Mouse (Mus musculus) lung, postnatal 0 days (tissue): Measurements from ENCODE around the gene Ttbk1. TPM values are rescaled to one million over a fixed set of nuclear protein-coding genes. Genes with fewer than 3 reads are reported as not detected.
"Not testable (repeated sequence)": the region's sequence is repeated elsewhere in the genome, so short reads cannot be mapped to it uniquely, and the experiment has no call there.

Experiments used
- ATAC-seq: fragments of 200-750 bp; cut with Nextera tagmentation; 2 replicates; pipeline ENCODE4 v1.8.0; 2017; ENCODE audit warnings: moderate library complexity
- DNase-seq: peaks from one replicate; pipeline ENCODE4 v3.0.0-alpha.2; 2016; ENCODE audit warnings: low spot score
- H3K27ac ChIP-seq: fragments of 300-500 bp; sonication (generic); 2 replicates; pipeline ENCODE4 v1.5.1; 2014; ENCODE audit warnings: antibody characterized with exemption, mild to moderate bottlenecking, low read length, mixed read lengths
- H3K27me3 ChIP-seq: fragments of 300-500 bp; sonication (generic); replicated peaks from 2 replicates; pipeline ENCODE4 v1.6.1; 2014; ENCODE audit warnings: low read length, mixed read lengths; ENCODE audit not compliant: insufficient read depth
- H3K36me3 ChIP-seq: fragments of 300-500 bp; sonication (generic); 2 replicates; pipeline ENCODE4 v1.6.1; 2014; ENCODE audit warnings: low read length, mixed read lengths; ENCODE audit not compliant: insufficient read depth
- H3K4me1 ChIP-seq: fragments of 300-500 bp; sonication (generic); 2 replicates; pipeline ENCODE4 v1.6.1; 2014; ENCODE audit warnings: antibody characterized with exemption, low read depth, low read length, mixed read lengths; ENCODE audit not compliant: insufficient read depth
- H3K4me2 ChIP-seq: fragments of 300-500 bp; sonication (generic); replicated peaks from 2 replicates; pipeline ENCODE4 v1.6.1; 2014; ENCODE audit warnings: low read depth, mild to moderate bottlenecking, low read length, moderate library complexity, mixed read lengths
- H3K4me3 ChIP-seq: fragments of 300-500 bp; sonication (generic); 2 replicates; pipeline ENCODE4 v1.5.1; 2014; ENCODE audit warnings: low read depth, low read length
- H3K9ac ChIP-seq: fragments of 300-500 bp; sonication (generic); replicated peaks from 2 replicates; pipeline ENCODE4 v1.6.1; 2014; ENCODE audit warnings: low read depth, mild to moderate bottlenecking
- H3K9me3 ChIP-seq: fragments of 300-500 bp; sonication (generic); 2 replicates; pipeline ENCODE4 v1.6.1; 2016; ENCODE audit warnings: low read length, mixed read lengths
- CTCF ChIP-seq: IDR thresholded peaks from 2 replicates; pipeline ENCODE4 v1.5.1; 2016; ENCODE audit warnings: antibody characterized with exemption, mild to moderate bottlenecking
- EP300 ChIP-seq: IDR thresholded peaks from 2 replicates; pipeline ENCODE4 v1.6.1; 2016; ENCODE audit warnings: antibody characterized with exemption, mild to moderate bottlenecking, control low read depth
- WGBS: fragments of 180-500 bp; shearing (Covaris S2); extraction: QIAGEN DNeasy Blood & Tissue Kit; methylation state at CpG from one replicate; pipeline ENCODE4 v1.1.7; 2014; 5-methylcytosine and 5-hydroxymethylcytosine counted together
- polyA plus RNA-seq: library from polyadenylated mRNA; unstranded; fragments of >200 nt; fragmentation: Nextera tagmentation; extraction: Ambion mirVana; gene quantifications from 2 replicates; pipeline ENCODE4 v1.2.1, GENCODE M21; 2015

The Ttbk1 gene
- polyA plus RNA-seq, 1 experiment from 2014 or later, result 0.04 TPM

DNA sequence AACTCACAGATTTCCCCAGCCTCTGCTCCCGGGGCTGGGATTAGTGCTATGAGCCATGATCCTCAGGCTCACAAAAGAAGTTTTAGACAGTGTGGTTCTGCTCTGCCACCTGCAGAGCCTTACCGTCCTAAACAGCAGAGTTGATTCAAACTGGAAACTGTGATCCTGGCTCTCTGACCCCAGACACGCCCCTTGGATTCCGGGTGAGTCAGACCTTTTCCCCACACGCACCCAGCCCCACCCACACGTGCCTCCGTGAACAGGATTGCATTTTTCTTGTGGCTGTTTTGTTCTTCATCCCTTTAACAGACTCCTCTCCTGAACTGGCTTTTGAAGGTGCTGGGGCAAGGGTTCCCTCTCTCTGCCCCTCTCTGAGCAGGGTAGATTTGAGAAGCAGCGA lies 10.5 kb upstream of the Ttbk1 start:
- TF ChIP-seq EP300 (no peak), CTCF (no peak)
- no peaks in the 10 kb centered on the region for H3K4me1 ChIP-seq
- ATAC-seq (no peak), DNase-seq (peak; percentile 34)
- no peak overlapping the region for H3K27ac ChIP-seq
- H3K9ac ChIP-seq, result no peak overlapping the region
- H3K36me3 ChIP-seq, result no peaks in the 10 kb centered on the region
- no peaks in the 10 kb centered on the region for H3K27me3 ChIP-seq
- no peaks in the 10 kb centered on the region for H3K9me3 ChIP-seq
- WGBS, result 58% methylated on average over 8 of the region's 8 CpGs
- no peak overlapping the region for H3K4me3 ChIP-seq
- H3K4me2 ChIP-seq, result no peak overlapping the region

DNA sequence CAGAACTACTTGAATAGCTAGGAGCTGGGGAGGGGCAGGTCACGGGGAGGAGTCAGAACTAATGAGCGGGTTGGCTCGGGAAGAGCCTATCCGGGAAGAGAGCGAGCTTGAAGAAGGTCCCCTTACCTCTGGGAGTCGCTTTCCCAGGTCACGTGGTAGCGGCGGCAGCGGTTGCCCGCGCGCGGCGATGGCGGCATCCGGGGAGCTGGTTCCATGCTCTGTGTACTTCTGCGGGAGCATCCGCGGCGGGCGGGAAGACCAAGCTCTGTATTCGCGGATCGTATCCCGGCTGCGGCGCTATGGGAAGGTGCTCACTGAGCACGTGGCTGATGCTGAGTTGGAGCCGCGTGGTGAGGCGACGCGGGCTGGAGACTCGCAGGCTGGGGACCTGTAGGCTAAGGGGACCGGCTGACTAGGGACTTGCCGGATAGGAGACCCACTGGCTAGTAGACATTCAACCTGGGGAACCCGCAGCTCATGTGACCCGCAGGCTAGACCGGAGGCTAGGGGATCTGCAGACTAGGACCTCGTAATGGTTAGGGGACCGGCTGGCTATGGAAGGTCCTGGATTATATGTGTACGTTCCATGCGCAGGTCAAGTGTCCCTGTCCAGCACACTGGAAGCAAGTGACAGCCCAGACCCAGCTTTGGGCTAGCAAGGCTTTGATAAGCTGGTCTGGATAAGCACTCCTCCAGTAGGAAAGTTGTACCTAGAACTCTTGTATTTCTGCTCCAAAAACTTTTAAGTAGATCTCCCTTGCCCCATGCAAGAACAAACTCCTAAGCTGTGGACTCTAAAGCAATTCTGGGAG lies 9.4 kb upstream of the Ttbk1 start, which contains the start of gene Dnph1:
Dnph1 (plus strand) TSS at position 89 of the 812 bp plus-strand sequence.
- Histone ChIP-seq H3K27me3 (no peaks in the 10 kb centered on the region), H3K9me3 (no peaks in the 10 kb centered on the region), H3K36me3 (no peaks in the 10 kb centered on the region), H3K4me2 (peak within 1 kb of the TSS; percentile 68), H3K27ac (no peak within 1 kb of the TSS), H3K9ac (no peak within 1 kb of the TSS), H3K4me3 (peak within 1 kb of the TSS; percentile 29), H3K4me1 (no peaks in the 10 kb centered on the region)
- DNase-seq (peak; percentile 91), ATAC-seq (peak; percentile 97)
- TF ChIP-seq CTCF, result no peak
- TF ChIP-seq EP300, result no peak
- WGBS, result under 1% methylated on average over 44 of the region's 44 CpGs

DNA sequence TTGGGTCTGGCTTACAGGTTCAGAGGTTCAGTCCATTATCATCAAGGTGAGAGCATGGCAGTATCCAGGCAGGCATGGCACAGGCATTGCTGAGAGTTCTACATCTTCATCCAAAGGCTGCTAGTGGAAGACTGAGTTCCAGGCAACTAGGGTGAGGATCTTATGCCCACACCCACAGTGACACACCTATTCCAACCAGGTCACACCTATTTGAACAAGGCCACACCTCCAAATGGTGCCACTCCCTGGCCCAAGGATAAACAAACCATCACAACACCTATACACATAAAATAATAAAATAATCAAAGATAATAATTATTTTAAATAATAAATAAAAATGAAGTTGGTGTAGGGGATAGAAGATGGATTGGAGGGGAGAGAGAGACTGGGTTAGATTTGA lies 8.6 kb upstream of the Ttbk1 start:
- DNase-seq, result not testable (repeated sequence)

DNA sequence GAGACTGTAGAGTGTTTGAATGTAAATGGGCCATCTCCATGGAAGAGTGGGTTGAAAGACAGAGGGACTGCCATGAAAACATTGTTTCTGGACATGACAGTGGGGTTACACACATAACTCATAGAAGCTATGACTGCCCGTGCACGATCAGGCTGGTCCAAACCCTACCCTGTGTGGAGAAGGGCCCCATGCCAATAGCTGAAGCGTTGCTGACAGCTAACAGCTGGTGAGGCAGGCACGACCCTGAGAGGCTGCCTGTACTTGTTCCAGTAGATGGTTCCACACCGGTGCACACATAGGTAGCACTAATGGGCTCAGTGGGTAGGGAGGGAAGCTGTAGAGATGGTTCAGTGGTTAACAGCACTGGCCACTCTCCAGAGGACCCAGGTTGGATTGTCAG lies 8.0 kb upstream of the Ttbk1 start:
- H3K9ac ChIP-seq, result no peak overlapping the region
- H3K27me3 ChIP-seq, result no peaks in the 10 kb centered on the region
- no peak overlapping the region for H3K4me2 ChIP-seq
- H3K27ac ChIP-seq, result no peak overlapping the region
- 59% methylated on average over 5 of the region's 5 CpGs for WGBS
- H3K4me1 ChIP-seq, result no peaks in the 10 kb centered on the region
- H3K36me3 ChIP-seq, result no peaks in the 10 kb centered on the region
- ATAC-seq (no peak), DNase-seq (no peak)
- no peaks in the 10 kb centered on the region for H3K9me3 ChIP-seq
- H3K4me3 ChIP-seq, result no peak overlapping the region
- no peak for TF ChIP-seq CTCF
- no peak for TF ChIP-seq EP300

More for the DNA sequence above, 8.6 kb upstream of the Ttbk1 start:
- not testable (repeated sequence) for H3K9me3 ChIP-seq, H3K9ac ChIP-seq, H3K27me3 ChIP-seq, H3K4me1 ChIP-seq, H3K4me2 ChIP-seq, H3K36me3 ChIP-seq, ATAC-seq, H3K4me3 ChIP-seq, H3K27ac ChIP-seq

DNA sequence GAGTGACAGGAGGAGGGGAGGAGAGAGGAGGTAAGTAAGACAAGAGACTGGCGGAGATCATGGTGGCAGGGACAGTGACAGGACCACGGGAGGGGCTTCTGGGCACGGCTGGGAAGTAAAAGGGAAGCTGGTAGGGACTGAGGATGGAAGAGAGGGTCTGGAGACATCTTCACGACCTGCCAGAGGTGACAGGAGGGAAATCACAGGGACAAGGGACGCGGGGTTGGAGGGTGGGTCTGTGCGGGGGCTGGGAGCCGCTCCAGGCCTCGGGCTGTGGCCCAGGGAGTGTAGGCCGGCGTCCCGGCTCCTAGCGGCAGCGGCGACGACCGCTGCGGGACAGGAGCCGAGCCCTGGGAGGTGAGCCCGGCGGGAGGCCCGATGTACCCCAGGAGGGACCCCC lies 480 bp downstream of the Ttbk1 start:
- Histone ChIP-seq H3K9ac (no peak overlapping the region), H3K4me1 (no peaks in the 10 kb centered on the region; the same call in 1 of the 2 replicates), H3K9me3 (no peaks in the 10 kb centered on the region), H3K4me3 (peak overlapping the region; percentile 28), H3K27ac (no peak overlapping the region), H3K36me3 (no peaks in the 10 kb centered on the region), H3K4me2 (peak overlapping the region; percentile 54), H3K27me3 (peaks cover 39% of the 10 kb centered on the region)
- DNase-seq (no peak), ATAC-seq (no peak)
- WGBS, result 17% methylated on average over 7 of the region's 22 CpGs
- no peak for TF ChIP-seq CTCF
- TF ChIP-seq EP300, result no peak

DNA sequence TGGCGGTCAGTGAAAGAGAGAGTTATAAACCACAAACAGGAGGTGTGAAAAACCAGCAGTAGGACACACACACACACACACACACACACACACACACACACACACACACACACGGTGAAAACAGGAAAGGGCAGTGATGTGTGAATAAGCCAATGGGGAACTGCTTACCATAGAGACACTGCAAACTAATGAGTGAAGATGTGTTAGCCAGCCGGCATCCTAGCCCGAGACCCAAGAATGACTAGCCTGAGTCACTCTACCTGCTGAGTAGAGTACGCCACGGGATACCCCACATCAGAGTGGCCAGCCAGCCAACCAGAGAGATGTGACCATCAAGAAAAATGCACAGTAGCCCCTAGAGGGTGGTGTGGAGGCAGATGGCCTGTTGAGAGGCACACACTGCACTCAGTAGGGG lies 3.0 kb downstream of the Ttbk1 start:
- Histone ChIP-seq H3K36me3 (no peaks in the 10 kb centered on the region), H3K4me1 (no peaks in the 10 kb centered on the region; the same call in 1 of the 2 replicates), H3K4me2 (no peak overlapping the region), H3K27me3 (peaks cover 39% of the 10 kb centered on the region), H3K4me3 (no peak overlapping the region), H3K9ac (no peak overlapping the region), H3K9me3 (no peaks in the 10 kb centered on the region), H3K27ac (no peak overlapping the region)
- TF ChIP-seq CTCF (peak; percentile 29), EP300 (no peak)
- WGBS, result 6% methylated on average over 6 of the region's 6 CpGs
- DNase-seq (no peak), ATAC-seq (no peak)
